Mouse (Mus musculus) heart, adult 18-20 months (tissue): Measurements from ENCODE around the gene Prss1. TPM values are rescaled to one million over a fixed set of nuclear protein-coding genes. Genes with fewer than 3 reads are reported as not detected.
"Not testable (repeated sequence)": the region's sequence is repeated elsewhere in the genome, so short reads cannot be mapped to it uniquely, and the experiment has no call there.

ENCODE experiments used
- DNase-seq, 2 experiments: peaks; one replicate each; pipeline ENCODE4 v3.0.0; 2021 to 2022; ENCODE audit warnings: mixed read lengths in 1 of 2
- long read RNA-seq, 2 experiments: library from polyadenylated mRNA; stranded (forward); transcript quantifications; one replicate each; pipeline ENCODE4 v2.0.0; 2021
- total RNA-seq, 2 experiments: library from RNA; stranded (reverse); gene quantifications; 2 replicates each; pipeline ENCODE4 v1.2.3; 2021

Gene Prss1
- total RNA-seq, result not detected
- long read RNA-seq, experiment 1, result 0 reads
- long read RNA-seq, experiment 2, result 0 reads

- not testable (repeated sequence) for DNase-seq
Measured at GRCm38 (mm10) chr6:41458632-41459031, at the start of gene Prss1. TSS of gene Prss1 (plus strand) at chr6:41458932.

DNA sequence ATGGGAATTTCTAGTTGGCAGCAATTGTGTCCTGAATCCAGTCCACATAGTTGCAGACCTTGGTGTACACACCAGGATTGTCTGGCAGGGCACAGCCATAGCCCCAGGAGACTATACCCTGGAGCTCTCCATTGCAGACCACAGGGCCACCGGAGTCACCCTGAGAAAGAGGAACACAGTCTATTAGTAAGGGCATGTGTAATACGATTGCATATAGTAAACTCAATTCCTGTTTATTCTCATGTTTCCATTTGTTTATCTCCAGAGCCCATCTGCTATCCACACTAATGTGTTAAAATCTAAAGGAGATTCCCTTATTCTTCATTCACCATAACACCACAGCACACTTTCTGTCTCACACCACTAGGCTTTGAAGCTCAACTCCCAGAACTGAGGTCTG lies 16.5 kb upstream of the Prss1 start:
- not testable (repeated sequence) for DNase-seq

DNA sequence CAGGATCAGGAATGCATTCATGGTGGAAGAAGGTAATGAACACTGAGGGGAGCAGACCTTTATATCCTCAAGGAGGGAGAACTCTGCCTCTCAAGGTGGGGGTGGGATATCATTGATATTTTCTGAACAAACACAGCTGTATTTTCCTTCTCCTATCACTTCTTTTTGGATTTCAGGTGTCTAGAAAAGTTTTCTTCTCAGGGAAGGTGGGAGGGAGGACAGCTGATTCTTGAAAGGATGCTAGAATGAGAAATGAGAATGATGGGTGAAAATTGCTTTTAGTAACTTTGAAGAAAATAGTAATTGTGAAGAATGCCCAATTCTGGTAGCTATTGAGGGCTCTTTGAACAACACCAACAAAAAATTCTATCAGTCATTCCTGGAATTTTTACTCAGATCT lies 12.7 kb upstream of the Prss1 start, which contains the start of gene Gm10334:
Gm10334 (minus strand) TSS at position 101 of the 400 bp plus-strand sequence.
- DNase-seq, result not testable (repeated sequence)

- DNase-seq, result no peak
Measured at GRCm38 (mm10) chr6:41499374-41499773, 40.6 kb downstream of the Prss1 start.

- DNase-seq, result no peak
Measured at GRCm38 (mm10) chr6:41504915-41505314, 46.2 kb downstream of the Prss1 start.

- no peak for DNase-seq
Measured at GRCm38 (mm10) chr6:41505323-41505722, 46.6 kb downstream of the Prss1 start.

Other genes starting within 250 kb of the Prss1 start
- not detected for gene Try4, start 156.7 kb upstream of the Prss1 start, total RNA-seq
- not detected for gene Try5, start 142.1 kb upstream of the Prss1 start, total RNA-seq
- gene Try10, start 104.8 kb upstream of the Prss1 start, total RNA-seq, result not detected
- gene Prss3, start 81.3 kb upstream of the Prss1 start, total RNA-seq, result not detected
- not detected for gene Gm5771, start 66.6 kb upstream of the Prss1 start, total RNA-seq
- gene Gm10334, start 12.8 kb upstream of the Prss1 start, total RNA-seq, result not detected
- gene Prss2, start 62.9 kb downstream of the Prss1 start, total RNA-seq, result not detected
- 1 to 10 TPM; 1.3 to 1.8 TPM for gene Ephb6, start 146.6 kb downstream of the Prss1 start, total RNA-seq
- not detected for gene Trpv6, start 177.5 kb downstream of the Prss1 start, total RNA-seq
- not detected for gene Trpv5, start 221.8 kb downstream of the Prss1 start, total RNA-seq
- not detected for gene Llcfc1, start 225.5 kb downstream of the Prss1 start, total RNA-seq
- gene Kel, start 245.4 kb downstream of the Prss1 start, total RNA-seq, result not detected